Mouse (Mus musculus): Measurements from ENCODE around the gene Hmbs.

- TF ChIP-seq GATA1 (IDR thresholded peaks at IDR 0.05; ENCODE audit: low read length) (no peak), TAL1 (IDR thresholded peaks at IDR 0.05; ENCODE audit: low read length) (no peak)
Measured at GRCm38 (mm10) chr9:44305466-44306079, 38.5 kb downstream of the Hmbs start, which contains the start of gene Hinfp.
